Mouse (Mus musculus) layer of hippocampus, adult 11-12 months (tissue): ENCODE measurements at regions not wholly inside any gene's neighbourhood (a gene's known extent, or its start where the extent isn't known, plus 50 kb on each side); places are given as distances from the start of the nearest gene placed in this dataset.

ENCODE experiments used
- DNase-seq: peaks from one replicate; pipeline ENCODE4 v3.0.0; 2022; ENCODE audit warnings: low spot score

DNA sequence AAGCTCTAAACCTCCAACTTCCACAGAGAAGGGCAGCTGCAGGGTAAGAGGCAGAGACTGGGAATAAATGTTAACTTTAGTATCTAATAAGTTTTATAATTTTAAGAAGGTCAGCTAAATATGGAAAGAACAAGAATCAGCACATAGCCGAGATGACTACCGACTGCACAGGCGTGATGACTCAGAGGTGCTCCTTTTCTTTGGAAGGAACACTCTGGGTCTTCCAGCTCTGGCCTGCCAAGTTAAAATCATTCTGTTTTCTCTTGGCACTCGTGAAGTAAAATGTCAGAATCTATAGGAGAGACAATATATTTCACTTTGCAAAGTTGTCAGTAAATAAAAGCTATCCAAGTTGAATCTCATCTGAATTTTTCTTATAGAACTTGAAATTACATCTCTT is 96.2 kb upstream of the Magi2 start:
- DNase-seq: no peak

DNA sequence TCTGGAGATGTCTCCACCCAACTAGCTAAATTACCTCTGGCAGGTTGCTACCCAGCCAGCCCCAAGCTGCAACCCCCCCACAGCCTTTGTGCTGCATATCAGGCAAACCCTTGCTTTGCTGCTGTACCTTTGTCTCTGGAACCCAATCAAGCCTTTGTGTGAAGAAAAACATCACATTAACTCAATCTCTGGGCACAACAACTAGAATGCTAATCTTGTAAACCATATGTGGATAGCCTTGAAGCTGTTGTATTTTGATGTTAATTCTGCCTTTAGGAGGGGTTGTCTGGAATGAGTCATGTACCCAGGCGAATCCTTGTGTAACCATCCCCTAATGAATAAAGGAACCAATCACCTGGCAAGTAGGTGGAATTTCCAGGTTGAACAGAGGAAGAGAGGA is 72.3 kb upstream of the Magi2 start:
- no peak for DNase-seq

DNA sequence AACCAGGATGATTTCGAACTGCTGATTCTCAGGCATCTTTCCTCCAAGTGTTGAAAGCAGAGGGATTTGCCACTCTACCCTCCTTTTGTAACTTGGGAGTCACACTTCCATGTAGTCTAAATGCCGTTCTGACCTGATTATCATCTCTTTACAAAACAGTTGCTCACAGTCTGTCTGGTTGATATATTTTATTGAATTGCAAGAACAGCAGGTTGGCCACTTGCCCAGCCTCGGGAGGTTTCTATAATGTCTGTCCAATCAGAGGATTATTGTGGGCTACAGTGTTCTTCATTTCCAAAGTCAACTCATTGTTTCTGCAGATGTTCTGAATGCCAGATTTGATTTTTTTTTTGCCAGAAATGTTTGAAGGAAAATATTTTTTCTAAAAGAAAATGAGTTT is 68.6 kb upstream of the Magi2 start:
- DNase-seq: peak; percentile 52

DNA sequence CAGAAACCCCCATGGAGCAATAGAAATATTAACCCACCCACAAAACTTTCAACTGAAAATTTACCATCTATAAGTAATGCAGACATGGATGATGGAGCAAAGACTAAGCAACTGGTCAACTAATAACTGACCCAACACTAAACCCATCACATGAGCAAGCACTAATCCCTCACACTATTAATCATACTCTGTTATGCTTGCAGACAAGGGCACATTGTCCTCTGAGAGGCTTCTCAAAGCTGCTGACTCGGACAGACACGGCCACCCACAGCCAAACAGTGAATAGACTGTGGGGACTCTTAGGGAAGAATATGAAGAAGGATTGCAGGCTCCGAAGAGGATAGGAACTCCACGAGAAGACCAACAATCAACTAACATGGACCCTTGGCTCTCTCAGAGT is 66.6 kb upstream of the Magi2 start:
- DNase-seq: no peak
